Mouse (Mus musculus) midbrain, embryonic 10.5 days (tissue): ENCODE measurements around the gene Gm9611. TPM values are rescaled to one million over a fixed set of nuclear protein-coding genes. Genes with fewer than 3 reads are reported as not detected.
"Not testable (repeated sequence)": the region's sequence is repeated elsewhere in the genome, so short reads cannot be mapped to it uniquely, and the experiment has no call there.

Experiments
- DNase-seq: peaks from one replicate; pipeline ENCODE4 v3.0.0-alpha.2; 2017; ENCODE audit warnings: low spot score
- H3K27ac ChIP-seq: fragments of 300-500 bp; sonication (generic); replicated peaks from 2 replicates; pipeline ENCODE4 v1.5.1; 2016; ENCODE audit warnings: mild to moderate bottlenecking
- H3K27me3 ChIP-seq: fragments of 300-500 bp; sonication (generic); 2 replicates; pipeline ENCODE4 v1.6.1; 2016; ENCODE audit warnings: low read depth, mild to moderate bottlenecking; ENCODE audit not compliant: poor library complexity, severe bottlenecking
- H3K36me3 ChIP-seq: fragments of 300-500 bp; sonication (generic); 2 replicates; pipeline ENCODE4 v1.6.1; 2016; ENCODE audit warnings: mild to moderate bottlenecking, moderate library complexity
- H3K4me1 ChIP-seq: fragments of 300-500 bp; sonication (generic); 2 replicates; pipeline ENCODE4 v1.6.1; 2016
- H3K4me3 ChIP-seq: fragments of 300-500 bp; sonication (generic); 2 replicates; pipeline ENCODE4 v1.5.1; 2016; ENCODE audit warnings: mild to moderate bottlenecking, moderate library complexity
- H3K9me3 ChIP-seq: fragments of 300-500 bp; sonication (generic); replicated peaks from 2 replicates; pipeline ENCODE4 v1.6.1; 2016; ENCODE audit warnings: mild to moderate bottlenecking
- WGBS: fragments of 180-500 bp; shearing (Covaris S2); methylation state at CpG from one replicate; pipeline ENCODE4 v1.1.7; 2016; 5-methylcytosine and 5-hydroxymethylcytosine counted together
- microRNA-seq: library from miRNA; unstranded; fragments of <30 nt; microRNA quantifications from one replicate; pipeline ENCODE4, GENCODE M21; 2017
- polyA plus RNA-seq: library from polyadenylated mRNA; unstranded; fragments of >200 nt; fragmentation: Nextera tagmentation; extraction: Ambion mirVana; gene quantifications from 2 replicates; pipeline ENCODE4 v1.2.1, GENCODE M21; 2016

Gm9611 gene
- polyA plus RNA-seq = not detected in 2 replicates

DNA sequence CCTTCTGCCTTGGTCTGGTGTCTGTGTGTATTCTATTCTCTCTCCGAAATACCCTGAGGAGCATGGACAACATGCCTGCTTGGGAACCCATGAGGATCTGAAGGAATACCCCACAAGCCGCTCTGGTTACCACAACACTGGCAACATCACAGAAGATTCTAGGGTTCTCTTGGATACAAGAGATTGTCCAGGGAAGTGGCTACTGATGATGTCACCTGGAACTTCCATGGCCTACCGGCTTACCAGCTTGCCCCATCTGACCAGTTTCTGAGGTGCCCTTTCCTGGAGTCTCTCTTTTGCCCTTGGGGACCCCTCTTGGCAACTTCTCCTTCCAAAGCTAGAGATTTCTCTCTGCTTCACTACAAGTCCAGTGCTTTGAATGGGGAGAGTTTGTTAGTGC, at the start of gene Gm9611:
Gene Gm9611 (minus strand): TSS at position 101 of the 400 bp plus-strand sequence.
- not testable (repeated sequence) for H3K9me3 ChIP-seq, H3K27ac ChIP-seq
- WGBS = no CpG with 5 or more reads among the region's 3 CpGs

DNA sequence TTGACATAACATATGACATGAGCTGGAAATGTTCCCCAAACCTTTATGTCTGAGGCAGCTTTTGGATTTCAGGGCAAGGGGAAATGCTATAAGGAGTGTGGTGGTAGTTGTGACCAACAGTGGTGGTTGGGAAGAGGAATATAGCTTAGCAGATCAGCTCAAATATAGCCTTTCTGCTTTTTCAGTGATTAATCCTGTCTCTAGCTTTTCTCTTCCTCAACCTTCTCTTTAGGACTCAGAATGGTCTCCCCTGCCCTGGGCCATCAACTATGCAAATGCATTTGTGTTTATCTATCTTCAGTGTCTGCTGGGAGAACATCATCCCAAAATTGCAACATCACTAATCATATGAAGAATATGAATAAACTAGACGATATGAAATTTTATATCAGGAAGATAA, 12.8 kb upstream of the Gm9611 start, which contains the start of gene Gm7995:
Gene Gm7995 (plus strand): TSS at position 301 of the 400 bp plus-strand sequence.
- DNase-seq, H3K27ac ChIP-seq, H3K4me1 ChIP-seq, H3K36me3 ChIP-seq, H3K9me3 ChIP-seq, H3K27me3 ChIP-seq, H3K4me3 ChIP-seq: not testable (repeated sequence)
- no CpG with 5 or more reads among the region's 1 CpGs for WGBS

More for the DNA sequence above, at the start of gene Gm9611:
- H3K27me3 ChIP-seq, H3K4me1 ChIP-seq, H3K36me3 ChIP-seq, H3K4me3 ChIP-seq, DNase-seq: not testable (repeated sequence)

DNA sequence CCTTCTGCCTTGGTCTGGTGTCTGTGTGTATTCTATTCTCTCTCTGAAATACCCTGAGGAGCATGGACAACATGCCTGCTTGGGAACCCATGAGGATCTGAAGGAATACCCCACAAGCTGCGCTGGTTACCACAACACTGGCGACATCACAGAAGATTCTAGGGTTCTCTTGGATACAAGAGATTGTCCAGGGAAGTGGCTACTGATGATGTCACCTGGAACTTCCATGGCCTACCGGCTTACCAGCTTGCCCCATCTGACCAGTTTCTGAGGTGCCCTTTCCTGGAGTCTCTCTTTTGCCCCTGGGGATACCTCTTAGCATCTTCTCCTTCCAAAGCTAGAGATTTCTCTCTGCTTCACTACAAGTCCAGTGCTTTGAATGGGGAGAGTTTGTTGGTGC, 37.2 kb downstream of the Gm9611 start, which contains the start of gene Gm17026:
Gene Gm17026 (minus strand): TSS at position 101 of the 400 bp plus-strand sequence.
- H3K27me3 ChIP-seq, H3K9me3 ChIP-seq, H3K4me1 ChIP-seq, DNase-seq, H3K36me3 ChIP-seq, H3K27ac ChIP-seq, H3K4me3 ChIP-seq: not testable (repeated sequence)
- WGBS = 100% methylated on average over 1 of the region's 3 CpGs

Small RNA genes within 50 kb of the gene (microRNA-seq; reads per million reads assigned to microRNA genes)
- gene Gm25208 (not detected), gene Gm25892 (not detected)

Other genes with a start within 250 kb of the Gm9611 start
- gene Gm7951, start 180.0 kb downstream of the Gm9611 start, polyA plus RNA-seq = not detected in 2 replicates
- not detected in 2 replicates for gene Gm17027, start 134.7 kb downstream of the Gm9611 start, polyA plus RNA-seq
- not detected in 2 replicates for gene Gm3573, start 106.6 kb downstream of the Gm9611 start, polyA plus RNA-seq
- gene Gm17026, start 37.3 kb downstream of the Gm9611 start, polyA plus RNA-seq = not detected in 2 replicates
- not detected in 2 replicates for gene Gm7995, start 12.9 kb upstream of the Gm9611 start, polyA plus RNA-seq
- not detected in 2 replicates for gene Gm8005, start 142.3 kb upstream of the Gm9611 start, polyA plus RNA-seq
- not detected in 2 replicates for gene Gm8011, start 166.5 kb upstream of the Gm9611 start, polyA plus RNA-seq
- not detected in 2 replicates for gene Gm8020, start 205.0 kb upstream of the Gm9611 start, polyA plus RNA-seq
- not detected in 2 replicates for gene Gm8024, start 226.9 kb upstream of the Gm9611 start, polyA plus RNA-seq